Mouse (Mus musculus) CH12.LX (cell line): ENCODE results near the gene Prkag1.

Experiments
- CHD2 ChIP-seq: IDR thresholded peaks from 2 replicates; pipeline ENCODE4 v1.6.1; 2011; ENCODE audit warnings: low read length, improper control_type of control experiment
- CTCF ChIP-seq, 2 experiments: IDR thresholded peaks in 1 of 2; conservative IDR thresholded peaks in 1 of 2; 2 replicates each; pipeline ENCODE4 v1.5.1; 2011 to 2012; ENCODE audit warnings: low read depth in 2 of 2, low read length in 2 of 2, improper control_type of control experiment in 1 of 2, inconsistent platforms in 1 of 2, mild to moderate bottlenecking in 1 of 2, moderate library complexity in 1 of 2
- E2F4 ChIP-seq: IDR thresholded peaks from 2 replicates; pipeline ENCODE4 v1.6.1; 2011; ENCODE audit warnings: low read depth, low read length, improper control_type of control experiment; ENCODE audit not compliant: insufficient replicate concordance
- EP300 ChIP-seq: IDR thresholded peaks from 2 replicates; pipeline ENCODE4 v1.6.1; 2011; ENCODE audit warnings: low read length, improper control_type of control experiment
- GABPA ChIP-seq: IDR thresholded peaks from 2 replicates; pipeline ENCODE4 v1.6.1; 2012; ENCODE audit warnings: low read depth, low read length, improper control_type of control experiment, inconsistent platforms; ENCODE audit not compliant: insufficient replicate concordance
- JUND ChIP-seq: conservative IDR thresholded peaks from 2 replicates; pipeline ENCODE4 v1.6.1; 2011; ENCODE audit warnings: low read depth, low read length, improper control_type of control experiment
- MEF2A ChIP-seq: IDR thresholded peaks from 2 replicates; pipeline ENCODE4 v1.6.1; 2014; ENCODE audit warnings: low read depth, mild to moderate bottlenecking, inconsistent platforms, low read length, improper control_type of control experiment, borderline replicate concordance
- NELFE ChIP-seq: IDR thresholded peaks from 2 replicates; pipeline ENCODE4 v1.6.1; 2011; ENCODE audit warnings: low read depth, low read length, improper control_type of control experiment
- POLR2A ChIP-seq: IDR thresholded peaks from 2 replicates; pipeline ENCODE4 v1.6.1; 2011; ENCODE audit warnings: low read depth, mild to moderate bottlenecking, improper control_type of control experiment, low read length

- TF ChIP-seq CTCF (conservative IDR thresholded peaks at IDR 0.05 in 1 of 2, IDR thresholded peaks at IDR 0.05 in 1 of 2; ENCODE audit: low read depth in 2 of 2, low read length in 2 of 2) = no peak
- no peak for TF ChIP-seq CHD2
- no peak for TF ChIP-seq JUND
- TF ChIP-seq MEF2A = no peak
- TF ChIP-seq E2F4 = no peak
- TF ChIP-seq POLR2A = 0 out of 2 replicates have a peak, but pooled peaks have one; percentile 14
- TF ChIP-seq EP300 = no peak
- no peak for TF ChIP-seq NELFE
- TF ChIP-seq GABPA = no peak
Observed at GRCm38 (mm10) chr15:98870179-98871069, 39.1 kb upstream of the Prkag1 start.
